Comparison of ENCODE assay signal across 19 mouse cellular contexts in the genomic region with DNA sequence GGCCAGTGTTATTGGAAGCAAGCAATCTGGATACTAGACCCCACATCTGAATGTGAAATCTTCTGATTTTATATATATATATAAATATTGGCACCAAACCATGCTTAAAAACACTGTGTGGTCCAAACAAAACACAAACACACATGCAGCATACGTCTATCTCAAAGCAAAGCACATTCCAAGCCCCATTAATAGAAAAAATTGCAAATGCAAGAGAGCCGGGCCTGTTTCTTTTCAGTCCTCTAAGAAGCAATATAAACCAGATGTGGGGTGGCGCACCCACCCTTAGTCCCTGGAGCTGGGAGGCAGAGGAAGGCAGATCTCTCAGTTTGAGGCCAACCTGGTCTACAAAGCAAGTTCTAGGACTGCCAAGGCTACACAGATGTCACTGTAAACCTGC.
A peak's percentile ranks its signal among the peaks of the same experiment; 100 is the strongest.
DNase-seq lines count a peak whose midpoint lies in the region; ATAC-seq and TF ChIP-seq lines count a peak whose summit lies in the region.
"Had no signal": no experiment of that assay in that cellular context is flagged by ENCODE, and none has a peak within 500 bp of the region (broad histone marks: within the 10 kb centered on the region; RNA-seq: fewer than 3 reads in every experiment).

No protein-coding gene starts in this region.

- no peaks in the 10 kb centered on the region for H3K4me1 ChIP-seq in lung, embryonic 14.5 days (ENCODE audit: insufficient read depth)
- peaks cover 46% of the 10 kb centered on the region for H3K4me1 ChIP-seq in embryonic facial prominence, embryonic 13.5 days
- peaks cover 43% of the 10 kb centered on the region for H3K4me1 ChIP-seq in limb, embryonic 12.5 days (replicated peaks)
- no peaks in the 10 kb centered on the region for H3K4me1 ChIP-seq in stomach, postnatal 0 days (replicated peaks; ENCODE audit: control insufficient read depth, insufficient read depth)
- H3K4me1 ChIP-seq in thymus, adult 2 months (replicated peaks; ENCODE audit: control insufficient read depth, insufficient read depth, low read length) = no peaks in the 10 kb centered on the region
- H3K4me1 ChIP-seq: forebrain, embryonic 15.5 days had no signal

- DNase-seq in lung, embryonic 14.5 days = peak; percentile 55
- DNase-seq in lung, postnatal 36 days = no peak
- no peak for DNase-seq in stomach, postnatal 0 days (ENCODE audit: low spot score)
- DNase-seq in thymus, adult 2 months = no peak
- DNase-seq: adrenal gland, adult 8-10 months; cerebellum, adult 11-12 months; cerebellum, adult 9-10 months; cerebellum, postnatal 25 days; gastrocnemius, postnatal 36 days; heart, adult 11 months; heart, postnatal 36 days had no signal

- H3K27me3 ChIP-seq in lung, embryonic 14.5 days (ENCODE audit: insufficient read depth, low read length) = no peaks in the 10 kb centered on the region
- no peaks in the 10 kb centered on the region for H3K27me3 ChIP-seq in embryonic facial prominence, embryonic 13.5 days
- H3K27me3 ChIP-seq in limb, embryonic 12.5 days = no peaks in the 10 kb centered on the region
- H3K27me3 ChIP-seq in stomach, postnatal 0 days (ENCODE audit: control insufficient read depth, insufficient read depth, low read length) = no peaks in the 10 kb centered on the region
- no peaks in the 10 kb centered on the region for H3K27me3 ChIP-seq in thymus, adult 2 months (ENCODE audit: control insufficient read depth, insufficient read depth, low read length)
- H3K27me3 ChIP-seq: CH12.LX; forebrain, embryonic 15.5 days; hindbrain, embryonic 12.5 days had no signal

- no peak overlapping the region for H3K27ac ChIP-seq in lung, embryonic 14.5 days (ENCODE audit: low read depth)
- H3K27ac ChIP-seq in embryonic facial prominence, embryonic 13.5 days = peak overlapping the region; percentile 60; the same call in 1 of the 2 replicates
- peak overlapping the region; percentile 64; the same call in 1 of the 2 replicates for H3K27ac ChIP-seq in limb, embryonic 12.5 days
- H3K27ac ChIP-seq in stomach, postnatal 0 days (replicated peaks) = no peak overlapping the region
- H3K27ac ChIP-seq in thymus, adult 2 months (ENCODE audit: control insufficient read depth, insufficient read depth, low read length) = no peak overlapping the region
- H3K27ac ChIP-seq: forebrain, embryonic 15.5 days; heart, embryonic 13.5 days; hindbrain, embryonic 12.5 days had no signal

- no peak for TF ChIP-seq CTCF in lung, embryonic 14.5 days (IDR thresholded peaks at IDR 0.05; ENCODE audit: low read depth)
- TF ChIP-seq CTCF in stomach, postnatal 0 days (IDR thresholded peaks at IDR 0.05; ENCODE audit: low read depth) = no peak
- no peak for TF ChIP-seq CTCF in thymus, adult 2 months (IDR thresholded peaks at IDR 0.05; ENCODE audit: borderline replicate concordance, control insufficient read depth, extremely low read depth, insufficient read depth, low read length, poor library complexity)

- H3K36me3 ChIP-seq in lung, embryonic 14.5 days (ENCODE audit: insufficient read depth) = no peaks in the 10 kb centered on the region
- no peaks in the 10 kb centered on the region for H3K36me3 ChIP-seq in embryonic facial prominence, embryonic 13.5 days
- no peaks in the 10 kb centered on the region for H3K36me3 ChIP-seq in limb, embryonic 12.5 days
- no peaks in the 10 kb centered on the region for H3K36me3 ChIP-seq in stomach, postnatal 0 days (ENCODE audit: control insufficient read depth, insufficient read depth, low read length)
- H3K36me3 ChIP-seq in thymus, adult 2 months (ENCODE audit: control insufficient read depth, insufficient read depth, low read length) = no peaks in the 10 kb centered on the region
- H3K36me3 ChIP-seq: forebrain, embryonic 15.5 days; heart, embryonic 13.5 days; hindbrain, embryonic 12.5 days had no signal

- no peaks in the 10 kb centered on the region; the same call in 1 of the 2 replicates for H3K9me3 ChIP-seq in lung, embryonic 14.5 days (ENCODE audit: low read depth, low read length)
- H3K9me3 ChIP-seq in embryonic facial prominence, embryonic 13.5 days = no peaks in the 10 kb centered on the region
- H3K9me3 ChIP-seq in limb, embryonic 12.5 days = no peaks in the 10 kb centered on the region
- H3K9me3 ChIP-seq in stomach, postnatal 0 days (ENCODE audit: control insufficient read depth, low read length) = no peaks in the 10 kb centered on the region
- H3K9me3 ChIP-seq: forebrain, embryonic 15.5 days; heart, embryonic 13.5 days; hindbrain, embryonic 12.5 days had no signal

- no peak overlapping the region for H3K9ac ChIP-seq in lung, embryonic 14.5 days
- H3K9ac ChIP-seq in embryonic facial prominence, embryonic 13.5 days = no peak overlapping the region
- H3K9ac ChIP-seq in limb, embryonic 12.5 days (replicated peaks) = no peak overlapping the region
- no peak overlapping the region for H3K9ac ChIP-seq in stomach, postnatal 0 days (ENCODE audit: low read length)
- H3K9ac ChIP-seq: forebrain, embryonic 15.5 days; heart, embryonic 13.5 days; hindbrain, embryonic 12.5 days had no signal

- no peak for TF ChIP-seq POLR2A in thymus, adult 2 months (IDR thresholded peaks at IDR 0.05; ENCODE audit: control insufficient read depth, extremely low read depth, insufficient read depth, low read length, poor library complexity)

- peak; percentile 35 for ATAC-seq in lung, embryonic 14.5 days (ENCODE audit: insufficient read depth)
- ATAC-seq in embryonic facial prominence, embryonic 13.5 days (ENCODE audit: insufficient number of reproducible peaks, insufficient read depth, low FRiP score, low TSS enrichment, low read depth) = no peak
- no peak for ATAC-seq in limb, embryonic 12.5 days (ENCODE audit: insufficient number of reproducible peaks, insufficient read depth, low FRiP score, low TSS enrichment, low read depth)
- no peak for ATAC-seq in stomach, postnatal 0 days (ENCODE audit: low FRiP score, low TSS enrichment)
- ATAC-seq: forebrain, embryonic 15.5 days; hindbrain, embryonic 16.5 days; inflammation-experienced regulatory T-cells, adult 6 months had no signal

- H3K4me3 ChIP-seq in lung, embryonic 14.5 days (ENCODE audit: low read depth, low read length) = no peak overlapping the region
- H3K4me3 ChIP-seq in embryonic facial prominence, embryonic 13.5 days = no peak overlapping the region
- no peak overlapping the region for H3K4me3 ChIP-seq in limb, embryonic 12.5 days (replicated peaks)
- H3K4me3 ChIP-seq in stomach, postnatal 0 days (ENCODE audit: low read depth, low read length) = no peak overlapping the region
- H3K4me3 ChIP-seq in thymus, adult 2 months (ENCODE audit: control insufficient read depth, insufficient read depth, low read length) = no peak overlapping the region
- H3K4me3 ChIP-seq: forebrain, embryonic 15.5 days; heart, embryonic 13.5 days; hindbrain, embryonic 12.5 days had no signal

- no peak overlapping the region for H3K4me2 ChIP-seq in lung, embryonic 14.5 days
- H3K4me2 ChIP-seq in embryonic facial prominence, embryonic 13.5 days = no peak overlapping the region
- no peak overlapping the region for H3K4me2 ChIP-seq in limb, embryonic 12.5 days
- H3K4me2 ChIP-seq in stomach, postnatal 0 days (replicated peaks; ENCODE audit: low read depth) = no peak overlapping the region
- H3K4me2 ChIP-seq: forebrain, embryonic 15.5 days; heart, embryonic 13.5 days; hindbrain, embryonic 12.5 days had no signal

- no peak for TF ChIP-seq EP300 in stomach, postnatal 0 days (optimal IDR thresholded peaks at IDR 0.05)

- 62% methylated on average over 3 of the region's 3 CpGs for WGBS in lung, embryonic 14.5 days
- WGBS in embryonic facial prominence, embryonic 13.5 days = 31% methylated on average over 3 of the region's 3 CpGs
- 21% methylated on average over 3 of the region's 3 CpGs for WGBS in limb, embryonic 12.5 days
- 69% methylated on average over 3 of the region's 3 CpGs for WGBS in stomach, postnatal 0 days
- WGBS in thymus, adult 2 months = 94% methylated on average over 3 of the region's 3 CpGs

Comparison
In these comparisons a context has a peak if more than half of its experiments do, and no peak if none do; other contexts are left out.
1. H3K27ac ChIP-seq: peak in embryonic facial prominence, embryonic 13.5 days (single experiment) and limb, embryonic 12.5 days (single experiment); none in lung, embryonic 14.5 days (single experiment), stomach, postnatal 0 days (single experiment) and thymus, adult 2 months (single experiment).